Mouse (Mus musculus) G1E (cell line): ENCODE measurements around the gene Galnt15. TPM values are rescaled to one million over a fixed set of nuclear protein-coding genes. Genes with fewer than 3 reads are reported as not detected.

Experiments
- ATAC-seq: 2 replicates; pipeline ENCODE4 v1.8.0; 2016; ENCODE audit warnings: mild to moderate bottlenecking; ENCODE audit not compliant: insufficient number of reproducible peaks, poor library complexity, low FRiP score, severe bottlenecking; ENCODE audit errors: extremely low read depth
- DNase-seq: peaks from one replicate; pipeline ENCODE4 v3.0.0; 2012; ENCODE audit warnings: low spot score
- H3K27me3 ChIP-seq: 2 replicates; pipeline ENCODE4 v1.6.1; 2012; ENCODE audit warnings: mild to moderate bottlenecking, low read length, inconsistent platforms; ENCODE audit not compliant: insufficient read depth
- H3K36me3 ChIP-seq: replicated peaks from 2 replicates; pipeline ENCODE3; 2012; ENCODE audit warnings: mild to moderate bottlenecking, inconsistent platforms
- H3K4me1 ChIP-seq: 2 replicates; pipeline ENCODE4 v1.6.1; 2012; ENCODE audit warnings: low read depth, low read length, inconsistent platforms, mixed read lengths; ENCODE audit not compliant: insufficient read depth
- H3K4me3 ChIP-seq: 2 replicates; pipeline ENCODE4 v1.5.1; 2012; ENCODE audit warnings: low read depth, mild to moderate bottlenecking, inconsistent platforms, low read length, moderate library complexity, mixed read lengths
- H3K9me3 ChIP-seq: replicated peaks from 2 replicates; pipeline ENCODE4 v1.6.1; 2012; ENCODE audit warnings: inconsistent platforms
- CTCF ChIP-seq: IDR thresholded peaks from 2 replicates; pipeline ENCODE4 v1.5.1; 2012; ENCODE audit warnings: low read depth, low read length, inconsistent platforms, mixed read lengths
- GATA1 ChIP-seq: IDR thresholded peaks from 2 replicates; pipeline ENCODE4 v1.6.1; 2012; ENCODE audit warnings: borderline replicate concordance, low read length, inconsistent platforms, mixed read lengths
- GATA2 ChIP-seq: IDR thresholded peaks from 2 replicates; pipeline ENCODE4 v1.6.1; 2012; ENCODE audit warnings: low read depth, low read length, inconsistent platforms, borderline replicate concordance
- POLR2AphosphoS5 ChIP-seq: IDR thresholded peaks from 2 replicates; pipeline ENCODE4 v1.6.1; 2012; ENCODE audit warnings: low read depth, low read length, inconsistent platforms; ENCODE audit not compliant: insufficient replicate concordance
- TAL1 ChIP-seq: conservative IDR thresholded peaks from 2 replicates; pipeline ENCODE4 v1.6.1; 2012; ENCODE audit warnings: low read depth, low read length, inconsistent platforms, mixed read lengths
- polyA plus RNA-seq: library from polyadenylated mRNA; stranded (reverse); fragments of >175 nt; gene quantifications from 2 replicates; pipeline ENCODE4 v1.2.3, GENCODE M21; 2012
- total RNA-seq, 2 experiments: library from RNA; stranded (forward) in 1 of 2; stranded (reverse) in 1 of 2; fragments of 200-1000 nt in 1 of 2; fragments of >200 nt in 1 of 2; fragmentation: Nextera tagmentation in 1 of 2; gene quantifications; 2 replicates each; pipeline ENCODE4 v1.2.3; 2014 to 2017

The Galnt15 gene
- total and polyA plus RNA-seq, 3 experiments, result 0.05 TPM; not detected in 2

DNA sequence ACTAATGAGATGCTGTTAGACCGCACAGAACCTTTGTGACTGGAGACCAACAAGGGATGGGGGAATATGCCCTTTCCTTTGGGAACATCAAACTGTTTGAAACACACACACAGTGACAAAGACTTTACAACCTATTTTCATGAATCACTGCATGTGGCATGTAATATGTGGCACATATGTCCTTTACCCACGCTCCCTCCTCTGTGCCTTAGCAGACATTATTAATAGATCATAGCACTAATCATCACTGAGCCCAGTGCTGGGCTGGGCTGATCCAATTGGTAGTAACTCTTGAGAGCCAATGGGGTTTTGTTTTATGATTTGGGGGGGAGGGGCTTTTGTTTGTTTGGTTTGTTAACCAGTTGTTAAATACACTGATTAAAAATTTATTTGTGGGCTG is 11.3 kb upstream of the Galnt15 start:
- H3K27me3 ChIP-seq, result peaks cover 7% of the 10 kb centered on the region; the same call in 1 of the 2 replicates
- H3K4me3 ChIP-seq, result no peak overlapping the region
- TF ChIP-seq CTCF (no peak), POLR2AphosphoS5 (no peak), GATA2 (no peak), GATA1 (no peak)
- no peaks in the 10 kb centered on the region for H3K9me3 ChIP-seq
- H3K36me3 ChIP-seq, result no peaks in the 10 kb centered on the region
- DNase-seq (no peak), ATAC-seq (no peak)
- no peaks in the 10 kb centered on the region; the same call in 1 of the 2 replicates for H3K4me1 ChIP-seq

DNA sequence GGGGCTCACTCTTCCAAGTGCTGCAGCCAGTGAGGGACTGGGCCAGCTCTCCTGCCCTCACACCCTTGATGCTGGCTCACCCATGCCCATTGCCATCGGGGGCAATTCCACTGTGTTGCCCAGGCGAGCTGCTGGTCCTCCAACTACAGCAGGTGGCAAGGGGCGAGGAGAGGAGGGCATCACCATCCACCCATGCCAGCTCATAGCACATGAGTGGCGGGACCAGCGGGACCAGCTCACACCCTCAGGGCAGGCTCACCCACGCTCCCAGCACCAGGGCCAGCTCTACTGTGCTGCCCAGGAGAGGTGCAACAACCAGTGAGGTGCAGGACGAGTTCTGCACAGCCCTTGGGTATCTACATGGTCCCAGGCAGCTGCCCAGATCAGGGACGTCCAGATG is 9.7 kb upstream of the Galnt15 start:
- TF ChIP-seq GATA1 (no peak), POLR2AphosphoS5 (no peak)
- Histone ChIP-seq H3K4me1 (peaks cover 4% of the 10 kb centered on the region), H3K9me3 (no peaks in the 10 kb centered on the region), H3K36me3 (no peaks in the 10 kb centered on the region), H3K27me3 (peaks cover 7% of the 10 kb centered on the region; the same call in 1 of the 2 replicates), H3K4me3 (no peak overlapping the region)
- ATAC-seq (no peak), DNase-seq (no peak)

DNA sequence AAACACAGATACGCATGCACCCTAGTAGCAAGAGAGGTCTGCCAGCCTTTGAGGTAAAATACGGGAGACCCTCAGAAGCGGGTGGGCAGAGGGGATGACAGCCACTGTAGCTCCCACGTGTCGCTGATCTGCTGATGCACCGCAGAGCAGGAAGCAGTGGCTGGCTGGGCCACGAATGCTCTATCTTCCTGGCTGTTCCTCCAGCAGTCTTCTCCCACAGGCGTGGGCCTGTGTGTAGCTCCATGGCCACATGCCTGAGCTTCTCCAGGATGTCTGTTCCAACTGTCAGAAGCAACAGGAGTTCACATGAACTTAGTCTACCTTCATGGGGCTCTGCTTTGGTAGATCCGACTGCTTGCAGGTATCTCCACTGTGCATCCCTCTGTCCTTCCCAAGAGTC is 6.8 kb upstream of the Galnt15 start:
- DNase-seq, result no peak
- no peaks in the 10 kb centered on the region for H3K9me3 ChIP-seq
- no peak overlapping the region for H3K4me3 ChIP-seq
- no peak for ATAC-seq
- H3K36me3 ChIP-seq, result no peaks in the 10 kb centered on the region
- TF ChIP-seq TAL1 (no peak), POLR2AphosphoS5 (no peak), GATA2 (no peak), CTCF (no peak), GATA1 (no peak)
- peaks cover 10% of the 10 kb centered on the region for H3K27me3 ChIP-seq
- peaks cover 4% of the 10 kb centered on the region for H3K4me1 ChIP-seq

DNA sequence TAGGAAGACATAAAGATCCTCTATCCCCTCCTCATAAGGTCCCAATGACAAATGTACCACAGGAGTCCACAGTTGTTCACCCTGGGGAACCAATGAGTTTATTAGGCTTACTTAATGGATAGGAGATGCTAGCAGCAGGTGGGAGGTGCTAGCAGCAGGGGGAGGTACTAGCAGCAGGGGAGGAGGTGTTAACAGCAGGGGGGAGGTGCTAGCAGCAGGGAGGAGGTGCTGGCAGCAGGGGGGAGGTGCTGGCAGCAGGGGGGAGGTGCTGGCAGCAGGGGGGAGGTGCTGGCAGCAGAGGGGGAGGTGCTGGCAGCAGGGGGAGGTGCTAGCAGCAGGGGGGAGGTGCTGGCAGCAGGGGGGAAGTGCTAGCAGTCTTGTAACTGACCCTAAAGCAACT is 6.3 kb upstream of the Galnt15 start:
- no peak for TF ChIP-seq GATA1
- TF ChIP-seq GATA2, result no peak
- TF ChIP-seq TAL1, result no peak
- no peak for TF ChIP-seq POLR2AphosphoS5
- no peak for TF ChIP-seq CTCF
- H3K4me1 ChIP-seq, result peaks cover 4% of the 10 kb centered on the region
- H3K9me3 ChIP-seq, result no peaks in the 10 kb centered on the region
- H3K4me3 ChIP-seq, result no peak overlapping the region
- peaks cover 10% of the 10 kb centered on the region for H3K27me3 ChIP-seq
- peak; percentile 28 for DNase-seq
- ATAC-seq, result no peak; the same call in 1 of the 2 replicates
- no peaks in the 10 kb centered on the region for H3K36me3 ChIP-seq

DNA sequence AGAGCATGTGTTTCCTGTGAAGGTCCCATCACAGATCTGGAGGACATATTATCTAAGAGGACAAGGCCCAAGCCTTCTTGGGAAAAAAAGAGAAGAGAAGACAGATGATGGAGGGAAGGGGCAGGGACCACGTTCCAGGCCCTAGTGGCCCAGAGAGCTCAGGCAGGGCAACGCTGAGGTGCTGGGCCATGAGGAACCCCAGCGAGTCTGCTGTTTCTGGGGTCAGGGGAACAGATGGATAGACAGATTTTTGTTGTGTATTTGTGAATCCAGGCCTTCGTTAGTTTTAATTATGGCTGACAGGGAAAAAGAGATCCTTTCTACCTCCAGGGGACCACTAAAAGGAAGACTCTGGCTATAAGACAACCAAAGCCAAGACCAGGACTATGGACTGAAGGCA is 4.9 kb upstream of the Galnt15 start:
- TF ChIP-seq GATA2 (no peak), TAL1 (no peak), POLR2AphosphoS5 (no peak)
- DNase-seq (no peak), ATAC-seq (no peak)

DNA sequence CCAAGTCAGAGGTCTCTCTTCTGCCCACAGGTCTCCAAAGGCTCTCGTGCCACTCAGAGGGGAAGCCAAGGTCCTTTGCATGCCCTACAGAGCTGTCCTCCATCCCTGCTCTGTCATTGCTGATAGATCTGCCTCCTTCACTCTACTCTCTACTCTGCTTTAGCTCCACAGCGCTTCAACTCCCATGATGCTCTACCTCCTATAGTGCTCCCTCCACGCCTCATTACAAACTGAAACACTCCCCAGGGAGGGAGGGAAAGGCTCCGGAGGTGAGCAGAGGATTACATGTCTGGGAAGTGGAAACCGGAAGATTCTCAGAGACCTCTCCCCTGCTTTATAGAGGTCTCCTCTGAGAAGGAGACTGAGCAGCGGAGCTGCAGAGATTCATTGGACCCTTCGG is 1.6 kb upstream of the Galnt15 start:
- ATAC-seq (no peak), DNase-seq (no peak)
- no peak for TF ChIP-seq CTCF
- no peak for TF ChIP-seq TAL1
- TF ChIP-seq GATA2, result no peak
- TF ChIP-seq POLR2AphosphoS5, result no peak
- no peak for TF ChIP-seq GATA1
- Histone ChIP-seq H3K4me3 (no peak overlapping the region), H3K9me3 (no peaks in the 10 kb centered on the region), H3K36me3 (no peaks in the 10 kb centered on the region), H3K27me3 (peaks cover 19% of the 10 kb centered on the region), H3K4me1 (peaks cover 4% of the 10 kb centered on the region)

More for the DNA sequence above, 4.9 kb upstream of the Galnt15 start:
- no peaks in the 10 kb centered on the region for H3K36me3 ChIP-seq
- H3K27me3 ChIP-seq, result peaks cover 16% of the 10 kb centered on the region
- no peak overlapping the region for H3K4me3 ChIP-seq
- H3K9me3 ChIP-seq, result no peaks in the 10 kb centered on the region
- H3K4me1 ChIP-seq, result peaks cover 4% of the 10 kb centered on the region

DNA sequence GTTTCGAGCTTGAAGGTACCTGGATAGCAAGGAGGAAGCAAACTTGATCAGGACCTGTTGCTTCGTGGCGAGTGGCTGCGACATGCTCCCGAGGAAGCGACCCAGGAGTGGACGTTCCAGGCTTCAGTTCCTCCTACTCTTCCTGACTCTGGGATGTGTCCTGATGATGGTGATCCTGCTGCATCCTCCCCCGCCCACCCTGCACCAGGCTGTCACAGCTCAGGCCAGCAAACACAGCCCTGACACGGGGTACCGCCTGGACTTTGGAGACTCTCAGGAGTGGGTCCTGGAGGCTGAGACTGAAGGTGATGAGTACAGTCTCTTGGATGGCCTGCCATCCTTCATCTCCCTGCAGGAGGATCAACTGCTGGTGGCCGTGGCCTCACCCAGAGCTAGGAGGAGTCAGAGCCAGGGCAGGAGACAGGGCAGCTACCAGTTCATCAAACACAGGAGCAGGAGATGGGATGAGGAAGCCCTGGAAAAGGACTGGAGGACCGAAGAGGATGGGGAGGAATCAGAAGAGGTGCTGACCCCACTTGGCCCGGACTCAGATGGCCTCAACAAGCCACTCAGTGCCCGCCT is 713 bp downstream of the Galnt15 start:
- Histone ChIP-seq H3K9me3 (no peaks in the 10 kb centered on the region), H3K27me3 (peaks cover 23% of the 10 kb centered on the region)

More for the DNA sequence above, 713 bp downstream of the Galnt15 start:
- Histone ChIP-seq H3K4me1 (no peaks in the 10 kb centered on the region), H3K36me3 (no peaks in the 10 kb centered on the region), H3K4me3 (no peak overlapping the region)
- ATAC-seq (no peak), DNase-seq (no peak)
- TF ChIP-seq GATA2 (no peak), TAL1 (no peak), GATA1 (no peak), CTCF (no peak), POLR2AphosphoS5 (no peak)
